Mouse (Mus musculus): ENCODE results near the gene Rbpjl.

The Rbpjl gene

DNA sequence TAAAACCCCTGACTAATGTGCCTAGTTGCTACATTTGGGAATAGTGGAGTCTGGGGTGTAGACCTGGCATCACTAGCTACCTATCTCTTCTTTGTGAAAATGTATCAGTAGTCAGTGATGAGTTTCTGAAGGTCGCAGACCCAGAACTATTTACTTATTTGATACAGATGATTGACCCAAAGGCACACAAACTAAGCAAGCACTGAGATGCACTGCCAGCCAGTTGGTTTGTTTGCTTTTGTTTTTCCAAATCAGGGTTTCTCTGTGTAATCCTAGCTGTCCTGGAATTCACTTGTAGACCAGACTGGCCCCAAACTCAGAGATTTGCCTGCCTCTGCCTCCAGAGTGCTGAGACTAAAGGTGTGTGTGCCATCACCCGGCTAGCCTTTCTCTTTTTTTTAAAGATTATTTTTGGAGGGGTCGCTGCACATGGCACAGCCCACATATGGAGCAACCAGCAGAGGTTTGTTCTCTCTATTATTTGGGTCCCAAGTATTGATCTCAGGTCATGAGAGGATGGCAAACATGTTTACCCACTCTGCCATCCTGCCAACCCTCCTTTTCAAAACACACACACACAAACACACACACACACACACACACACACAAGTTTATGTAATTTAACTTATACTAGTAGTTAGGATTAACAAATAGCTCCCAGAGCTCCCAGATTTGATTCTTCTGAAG, 42.6 kb downstream of the Rbpjl start:
- no peak for DNase-seq (ENCODE audit: low spot score in 2 of 2)

- no peak for DNase-seq (ENCODE audit: low spot score in 2 of 2)
These were observed 43.1 kb downstream of the Rbpjl start for GRCm38 (mm10) chr2:164446086-164446469.

DNA sequence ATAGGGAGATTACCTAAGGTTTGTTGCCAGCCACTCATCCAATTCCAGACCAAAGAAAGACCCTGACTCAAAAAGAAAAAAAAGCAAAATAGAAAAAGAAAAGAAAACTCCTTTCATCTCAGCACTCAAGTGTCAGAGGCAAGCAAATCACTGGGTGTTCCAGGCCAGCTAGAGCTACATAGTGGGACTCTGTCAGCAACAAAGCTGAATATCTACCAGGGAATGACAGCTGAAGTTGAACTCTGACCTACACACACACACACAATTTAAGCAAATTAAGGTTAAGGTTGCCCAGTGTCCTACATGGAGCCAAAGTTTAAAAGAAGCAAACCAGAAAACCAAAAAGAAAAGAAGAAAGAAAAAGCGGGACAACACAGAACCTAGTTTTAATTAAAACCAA, 45.2 kb downstream of the Rbpjl start:
- DNase-seq (ENCODE audit: low spot score in 2 of 2), result no peak

DNA sequence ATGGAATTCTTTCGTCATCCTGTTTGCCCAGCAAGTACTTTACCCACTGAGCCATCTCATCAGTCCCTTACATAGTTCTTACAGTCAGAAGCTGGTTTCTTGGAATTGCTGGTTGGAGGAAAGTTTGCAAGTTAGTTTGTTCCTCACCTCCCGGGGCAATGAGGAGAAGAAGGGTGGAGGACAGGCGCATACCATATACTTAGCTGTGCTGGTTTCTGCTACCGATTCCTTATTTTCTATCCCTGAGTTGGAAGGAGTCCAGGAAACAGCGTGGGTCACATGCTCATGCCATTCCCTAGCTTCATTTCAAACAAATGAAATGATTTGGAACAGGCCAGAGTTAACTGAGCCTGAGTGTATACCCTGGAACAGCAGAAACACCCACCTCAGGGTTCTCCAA, 46.0 kb downstream of the Rbpjl start:
- no peak for DNase-seq (ENCODE audit: low spot score in 2 of 2)

GRCm38 (mm10) chr2:164449341-164450042, 46.6 kb downstream of the Rbpjl start:
- no peak for DNase-seq (ENCODE audit: low spot score in 2 of 2)

- no peak for DNase-seq (ENCODE audit: low spot score in 2 of 2)
These were observed 49.2 kb downstream of the Rbpjl start for GRCm38 (mm10) chr2:164452000-164452676.

DNA sequence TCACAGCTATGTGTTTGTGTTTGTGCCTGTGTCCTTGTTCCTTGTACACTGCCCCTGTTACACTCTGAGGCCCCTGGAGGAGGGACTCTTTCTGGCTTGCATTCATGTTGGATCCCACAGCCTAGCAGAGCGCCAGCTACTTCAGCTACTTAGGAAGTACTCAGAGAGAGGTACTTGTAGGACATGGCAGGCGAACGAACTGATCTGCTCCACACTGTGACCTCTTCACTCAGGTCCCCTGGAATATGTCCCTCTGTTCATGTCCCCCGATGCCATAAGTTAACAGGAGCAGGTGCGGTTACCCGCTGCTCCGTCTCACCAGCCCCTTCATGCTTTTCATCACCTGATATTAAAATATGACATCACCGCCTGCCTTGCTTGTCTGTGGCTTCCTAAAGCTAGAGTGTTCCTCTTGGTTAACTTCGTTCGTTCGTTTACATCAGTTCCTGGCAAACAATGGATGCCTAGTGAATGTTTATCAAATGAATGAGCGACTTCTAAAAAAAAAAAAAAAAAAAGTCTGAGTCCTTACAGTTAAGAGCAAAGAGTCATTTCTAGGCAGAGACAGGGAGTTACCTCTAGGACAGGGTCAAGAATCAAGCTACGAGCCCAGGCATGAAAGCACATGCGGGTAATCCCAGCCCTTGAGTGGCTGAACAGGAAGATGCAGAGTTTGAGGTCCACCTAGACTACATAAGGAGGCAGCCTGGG, 50.3 kb downstream of the Rbpjl start:
- no peak for DNase-seq (ENCODE audit: low spot score in 2 of 2)

DNA sequence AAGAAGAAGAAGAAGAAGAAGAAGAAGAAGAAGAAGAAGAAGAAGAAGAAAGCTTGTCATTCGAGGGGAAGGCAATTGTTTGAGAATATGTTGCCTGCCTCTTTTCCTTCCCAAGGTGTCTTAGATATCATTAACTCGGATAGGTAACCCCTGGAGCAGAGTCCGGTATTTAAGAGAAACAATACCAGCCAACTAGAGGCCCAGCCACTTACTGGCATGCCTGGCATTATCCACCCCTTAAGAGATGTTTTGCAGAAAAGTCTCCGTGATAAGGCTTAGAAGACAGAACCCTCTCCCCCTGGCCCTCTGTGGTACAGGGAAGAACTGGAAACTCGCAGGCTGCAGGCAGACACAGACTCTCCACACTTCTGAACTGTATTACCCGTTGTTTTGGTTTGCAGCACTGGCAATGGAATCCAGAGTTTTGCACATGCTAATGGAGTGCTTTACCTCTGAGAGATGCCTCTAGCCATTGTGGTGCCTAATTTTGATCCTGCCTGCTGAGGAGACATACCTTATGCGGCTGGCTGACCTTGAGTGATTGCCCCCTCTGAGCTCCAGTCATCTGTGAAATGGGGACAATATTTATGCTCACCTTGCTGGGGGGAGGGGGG, 51.1 kb downstream of the Rbpjl start:
- no peak for DNase-seq (ENCODE audit: low spot score in 2 of 2)

GRCm38 (mm10) chr2:164454846-164455245, 51.9 kb downstream of the Rbpjl start:
- DNase-seq (ENCODE audit: low spot score in 2 of 2), result peak; percentile 45 to 57

GRCm38 (mm10) chr2:164455421-164456190, 52.7 kb downstream of the Rbpjl start:
- no peak for DNase-seq (ENCODE audit: low spot score in 2 of 2)

DNA sequence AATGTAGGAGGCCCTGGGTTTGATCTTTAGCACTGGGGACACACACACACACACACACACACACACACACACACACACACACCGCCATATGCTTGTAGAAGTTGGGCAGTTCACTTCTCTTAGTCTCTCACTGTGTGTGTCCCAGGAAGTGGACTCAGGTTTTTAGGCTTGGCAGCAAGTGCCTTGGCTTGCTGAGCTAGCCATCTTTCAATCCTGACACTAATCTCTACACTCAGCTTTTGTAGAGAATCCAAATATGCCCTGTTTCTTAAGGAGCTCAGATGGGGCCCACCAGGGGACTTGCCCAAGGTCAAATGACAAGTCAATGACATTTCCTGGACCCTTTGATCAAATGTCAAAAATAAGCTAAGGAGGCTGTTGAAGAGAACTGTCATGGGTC, 53.5 kb downstream of the Rbpjl start:
- DNase-seq (ENCODE audit: low spot score in 2 of 2), result no peak

- DNase-seq (ENCODE audit: low spot score in 2 of 2), result peak in 1 of 2 experiments; percentile 37
These were observed 53.9 kb downstream of the Rbpjl start, which contains the start of gene Sys1 for GRCm38 (mm10) chr2:164456864-164457300. Gene Sys1 (plus strand): TSS chr2:164456964.

DNA sequence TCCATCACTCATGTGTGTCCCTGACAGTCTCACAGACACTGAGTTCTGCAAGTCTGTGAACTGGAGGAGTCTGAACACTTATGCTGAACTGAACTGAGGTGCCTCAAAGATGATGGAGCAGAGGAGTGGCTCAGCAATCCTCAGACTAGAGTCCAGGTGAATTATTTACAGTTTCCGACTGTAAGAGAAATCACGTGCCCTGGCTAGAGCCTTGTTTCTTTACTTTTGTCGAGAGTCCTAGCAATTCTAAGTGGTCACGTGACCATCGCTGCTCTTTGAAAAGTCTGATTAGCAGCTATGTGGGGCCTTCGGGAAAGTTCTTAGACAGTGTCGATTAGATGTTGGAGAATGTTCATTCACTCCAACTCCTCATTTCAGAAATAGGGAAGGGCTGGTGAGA, 55.0 kb downstream of the Rbpjl start:
- no peak for DNase-seq (ENCODE audit: low spot score in 2 of 2)

DNA sequence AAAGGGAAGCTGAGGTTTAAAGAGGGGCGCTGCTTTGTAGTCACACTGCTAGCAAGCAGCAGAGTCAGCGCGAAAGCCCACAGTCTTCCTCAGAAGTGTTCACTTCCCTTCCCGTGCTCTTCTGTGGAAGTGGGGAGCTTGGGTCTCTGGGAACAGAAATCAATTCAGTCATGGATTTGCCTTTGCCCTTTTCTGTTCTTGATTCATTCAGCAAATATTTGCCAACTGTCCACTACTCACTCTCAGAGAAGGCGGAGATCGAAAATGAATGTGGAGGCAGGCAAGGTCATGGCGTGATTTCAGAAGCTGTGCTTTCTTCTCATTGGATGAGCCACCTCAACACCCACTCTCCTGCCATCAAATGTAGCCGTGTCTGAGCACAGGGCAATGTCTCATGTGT, 55.6 kb downstream of the Rbpjl start:
- no peak for DNase-seq (ENCODE audit: low spot score in 2 of 2)

DNA sequence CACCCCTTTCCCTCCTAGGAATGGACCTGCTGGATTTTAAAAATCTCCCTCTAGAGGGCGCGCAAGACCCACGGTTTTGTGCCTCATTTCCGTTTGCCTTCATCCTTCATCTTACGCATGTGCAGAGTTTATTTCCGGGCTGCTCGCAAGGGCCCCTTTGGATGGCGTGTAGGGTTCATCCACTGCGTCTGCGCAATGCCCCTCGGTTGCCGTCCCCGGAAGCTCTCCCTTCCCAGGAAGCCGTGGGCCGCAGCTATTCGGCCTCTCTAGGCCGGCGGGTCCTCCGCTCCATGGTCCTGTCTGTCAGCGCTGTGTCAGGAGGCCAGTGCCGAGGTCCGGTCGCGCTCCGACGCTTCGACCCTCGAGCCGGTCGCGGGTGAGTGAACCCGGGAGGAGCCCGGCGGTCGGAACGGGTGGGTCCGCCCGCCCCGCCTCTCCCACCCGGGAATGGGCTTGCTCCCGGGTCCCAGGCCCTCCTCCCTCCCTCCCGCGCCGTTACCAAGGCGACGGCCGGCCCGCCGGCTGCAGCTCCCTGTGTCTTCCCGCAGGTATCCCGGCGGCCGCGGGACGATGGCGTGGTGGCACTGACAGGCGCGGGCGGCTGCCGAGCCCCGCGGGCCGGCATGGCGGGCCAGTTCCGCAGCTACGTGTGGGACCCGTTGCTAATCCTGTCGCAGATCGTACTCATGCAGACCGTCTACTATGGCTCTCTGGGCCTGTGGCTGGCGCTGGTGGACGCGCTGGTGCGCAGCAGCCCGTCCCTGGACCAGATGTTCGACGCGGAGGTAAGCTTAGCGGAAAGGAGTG, 58.0 kb downstream of the Rbpjl start, which contains the start of gene Gm20458:
TSS of gene Gm20458 (plus strand) at position 223 of the 807 bp plus-strand sequence.
- peak; percentile 95 to 96 for DNase-seq (ENCODE audit: low spot score in 2 of 2)

All from frontal cortex, postnatal 10 days (tissue).